Mouse (Mus musculus) CH12.LX (cell line): ENCODE measurements at regions not wholly inside any gene's neighbourhood (a gene's known extent, or its start where the extent isn't known, plus 50 kb on each side); places are given as distances from the start of the nearest gene placed in this dataset.

Experiments
- MAFK ChIP-seq: IDR thresholded peaks from 2 replicates; pipeline ENCODE4 v1.6.1; 2011; ENCODE audit warnings: low read length, improper control_type of control experiment; ENCODE audit not compliant: insufficient replicate concordance
- POLR2A ChIP-seq: IDR thresholded peaks from 2 replicates; pipeline ENCODE4 v1.6.1; 2011; ENCODE audit warnings: low read depth, mild to moderate bottlenecking, improper control_type of control experiment, low read length
- USF1 ChIP-seq: IDR thresholded peaks from 2 replicates; pipeline ENCODE4 v1.6.1; 2014; ENCODE audit warnings: low read depth, mild to moderate bottlenecking, inconsistent platforms, low read length, improper control_type of control experiment

DNA sequence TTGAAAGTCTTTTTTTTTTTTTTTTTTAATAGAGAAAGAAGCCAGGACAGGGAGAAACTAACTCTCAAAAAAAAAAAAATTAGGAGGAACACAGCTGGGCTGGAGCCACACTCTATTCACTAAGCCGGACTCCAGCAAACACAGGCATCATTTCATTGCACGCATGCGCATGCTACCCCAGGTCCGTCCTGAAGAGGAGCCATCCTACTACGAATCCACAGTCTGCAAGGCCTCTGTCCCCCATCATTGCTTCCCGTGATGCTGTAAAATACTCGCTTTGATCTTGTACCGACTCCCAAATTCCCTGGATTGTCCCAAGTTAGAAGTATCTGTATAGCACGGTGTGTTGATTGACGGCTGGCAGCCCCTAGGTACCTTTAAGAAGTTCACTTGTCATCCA is 351.7 kb downstream of the Zfp536 start:
- TF ChIP-seq USF1, result no peak
- no peak for TF ChIP-seq MAFK
- no peak for TF ChIP-seq POLR2A
